Mouse (Mus musculus) stomach, postnatal 0 days (tissue): Measurements from ENCODE around the gene Bpifb9b. TPM values are rescaled to one million over a fixed set of nuclear protein-coding genes. Genes with fewer than 3 reads are reported as not detected.
"Not testable (repeated sequence)": the region's sequence is repeated elsewhere in the genome, so short reads cannot be mapped to it uniquely, and the experiment has no call there.

ENCODE experiments used
- ATAC-seq: fragments of 200-750 bp; cut with Nextera tagmentation; 2 replicates; pipeline ENCODE4 v1.8.0; 2017; ENCODE audit not compliant: low FRiP score, low TSS enrichment
- DNase-seq: peaks from one replicate; pipeline ENCODE4 v3.0.0-alpha.2; 2016; ENCODE audit warnings: low spot score
- H3K27ac ChIP-seq: fragments of 300-500 bp; sonication (generic); replicated peaks from 2 replicates; pipeline ENCODE4 v1.5.1; 2014; ENCODE audit warnings: mild to moderate bottlenecking, control low read depth
- H3K27me3 ChIP-seq: fragments of 300-500 bp; sonication (generic); 2 replicates; pipeline ENCODE4 v1.6.1; 2014; ENCODE audit warnings: low read length; ENCODE audit not compliant: control insufficient read depth, insufficient read depth
- H3K36me3 ChIP-seq: fragments of 300-500 bp; sonication (generic); 2 replicates; pipeline ENCODE4 v1.6.1; 2014; ENCODE audit warnings: low read length, mixed read lengths; ENCODE audit not compliant: control insufficient read depth, insufficient read depth
- H3K4me1 ChIP-seq: fragments of 300-500 bp; sonication (generic); replicated peaks from 2 replicates; pipeline ENCODE4 v1.6.1; 2014; ENCODE audit warnings: antibody characterized with exemption; ENCODE audit not compliant: control insufficient read depth, insufficient read depth
- H3K4me2 ChIP-seq: fragments of 300-500 bp; sonication (generic); replicated peaks from 2 replicates; pipeline ENCODE4 v1.6.1; 2014; ENCODE audit warnings: low read depth, mild to moderate bottlenecking, control low read depth, moderate library complexity
- H3K4me3 ChIP-seq: fragments of 300-500 bp; sonication (generic); 2 replicates; pipeline ENCODE4 v1.5.1; 2014; ENCODE audit warnings: low read depth, low read length, control low read depth
- H3K9ac ChIP-seq: fragments of 300-500 bp; sonication (generic); 2 replicates; pipeline ENCODE4 v1.6.1; 2014; ENCODE audit warnings: mild to moderate bottlenecking, low read length, control low read depth, mixed read lengths
- H3K9me3 ChIP-seq: fragments of 300-500 bp; sonication (generic); 2 replicates; pipeline ENCODE4 v1.6.1; 2016; ENCODE audit warnings: low read length; ENCODE audit not compliant: control insufficient read depth
- CTCF ChIP-seq: IDR thresholded peaks from 2 replicates; pipeline ENCODE4 v1.5.1; 2016; ENCODE audit warnings: antibody characterized with exemption, low read depth, mild to moderate bottlenecking, moderate library complexity
- EP300 ChIP-seq: optimal IDR thresholded peaks from 2 replicates; pipeline ENCODE3; 2016; ENCODE audit warnings: antibody characterized with exemption
- WGBS: fragments of 180-500 bp; shearing (Covaris S2); extraction: QIAGEN DNeasy Blood & Tissue Kit; methylation state at CpG from one replicate; pipeline ENCODE4 v1.1.7; 2014; 5-methylcytosine and 5-hydroxymethylcytosine counted together
- polyA plus RNA-seq: library from polyadenylated mRNA; unstranded; fragments of >200 nt; fragmentation: Nextera tagmentation; extraction: Ambion mirVana; gene quantifications from 2 replicates; pipeline ENCODE4 v1.2.1, GENCODE M21; 2015

The Bpifb9b gene
- polyA plus RNA-seq, 1 experiment from 2014 or later, result not detected

- WGBS, result 75% methylated on average over 3 of the region's 3 CpGs
- Histone ChIP-seq H3K4me2 (no peak overlapping the region), H3K27me3 (no peaks in the 10 kb centered on the region), H3K4me1 (no peaks in the 10 kb centered on the region), H3K9me3 (no peaks in the 10 kb centered on the region), H3K27ac (no peak overlapping the region), H3K4me3 (no peak overlapping the region), H3K36me3 (peaks cover 3% of the 10 kb centered on the region), H3K9ac (no peak overlapping the region)
- DNase-seq, result no peak
- TF ChIP-seq EP300 (no peak), CTCF (no peak)
- no peak for ATAC-seq
These were observed 41.1 kb downstream of the Bpifb9b start for GRCm38 (mm10) chr2:154348152-154348551.

- peak; percentile 42; the same call in 1 of the 2 replicates for ATAC-seq
- peak overlapping the region; percentile 24; the same call in 1 of the 2 replicates for H3K4me2 ChIP-seq
- H3K9ac ChIP-seq, H3K9me3 ChIP-seq, H3K27me3 ChIP-seq, H3K4me1 ChIP-seq, H3K36me3 ChIP-seq: not testable (repeated sequence)
- H3K27ac ChIP-seq, result peak overlapping the region; percentile 35; the same call in 1 of the 2 replicates
- WGBS, result 81% methylated on average over 14 of the region's 19 CpGs
- peak; percentile 15 for DNase-seq
- peak overlapping the region; percentile 1; the same call in 1 of the 2 replicates for H3K4me3 ChIP-seq
These were observed 47.0 kb downstream of the Bpifb9b start for GRCm38 (mm10) chr2:154354000-154354425.

- no peak overlapping the region for H3K27ac ChIP-seq
- no peak overlapping the region for H3K4me2 ChIP-seq
- H3K4me3 ChIP-seq, result no peak overlapping the region
- WGBS, result 95% methylated on average over 1 of the region's 1 CpGs
- H3K9ac ChIP-seq, result no peak overlapping the region
- DNase-seq (no peak), ATAC-seq (no peak)
- H3K27me3 ChIP-seq, result no peaks in the 10 kb centered on the region
- no peaks in the 10 kb centered on the region for H3K9me3 ChIP-seq
- TF ChIP-seq EP300 (no peak), CTCF (no peak)
- no peaks in the 10 kb centered on the region for H3K4me1 ChIP-seq
- peaks cover 2% of the 10 kb centered on the region; the same call in 1 of the 2 replicates for H3K36me3 ChIP-seq
These were observed 60.5 kb downstream of the Bpifb9b start for GRCm38 (mm10) chr2:154367510-154367909.

Other genes with a start within 250 kb of the Bpifb9b start
- not detected in 2 replicates for gene Bpifa3, start 176.9 kb upstream of the Bpifb9b start, polyA plus RNA-seq
- gene Bpifa1, start 164.3 kb upstream of the Bpifb9b start, polyA plus RNA-seq, result not detected in 2 replicates
- gene Bpifa5, start 144.6 kb upstream of the Bpifb9b start, polyA plus RNA-seq, result not detected in 2 replicates
- 10,886 and 11,427 TPM in 2 replicates for gene Bpifb1, start 116.4 kb upstream of the Bpifb9b start, polyA plus RNA-seq
- 12.1 and 12.2 TPM in 2 replicates for gene Bpifb5, start 83.5 kb upstream of the Bpifb9b start, polyA plus RNA-seq
- gene Bpifb9a, start 49.4 kb upstream of the Bpifb9b start, polyA plus RNA-seq, result not detected in 2 replicates
- 6.2 and 25.9 TPM in 2 replicates for gene Cdk5rap1, start 65.8 kb downstream of the Bpifb9b start, polyA plus RNA-seq
- 6.7 and 7.2 TPM in 2 replicates for gene Snta1, start 100.9 kb downstream of the Bpifb9b start, polyA plus RNA-seq
- 10.3 and 10.4 TPM in 2 replicates for gene Cbfa2t2, start 129.3 kb downstream of the Bpifb9b start, polyA plus RNA-seq
- gene 1700003F12Rik, start 239.9 kb downstream of the Bpifb9b start, polyA plus RNA-seq, result 0.87 and 0.89 TPM in 2 replicates
- not detected in 2 replicates for gene Actl10, start 244.5 kb downstream of the Bpifb9b start, polyA plus RNA-seq